Mouse (Mus musculus): Measurements from ENCODE around the gene Glb1l. TPM values are rescaled to one million over a fixed set of nuclear protein-coding genes. Genes with fewer than 3 reads are reported as not detected.

The Glb1l gene
- polyA plus RNA-seq, 1 experiment from 2014 or later: 9.2 TPM

- no peak overlapping the region for H3K4me3 ChIP-seq (ENCODE audit: low read length)
- H3K4me2 ChIP-seq (ENCODE audit: low read depth, low read length): no peak overlapping the region
- H3K9ac ChIP-seq (ENCODE audit: low read depth, low read length): no peak overlapping the region
- H3K4me1 ChIP-seq (ENCODE audit: control insufficient read depth, insufficient read depth, low read length): peaks cover 10% of the 10 kb centered on the region
- peaks cover 21% of the 10 kb centered on the region; the same call in 1 of the 2 replicates for H3K27me3 ChIP-seq (replicated peaks; ENCODE audit: control insufficient read depth, insufficient read depth, low read length)
- H3K27ac ChIP-seq (ENCODE audit: low read length): no peak overlapping the region
- WGBS: 80% methylated on average over 6 of the region's 6 CpGs
- no peak for ATAC-seq
- no peaks in the 10 kb centered on the region for H3K9me3 ChIP-seq (ENCODE audit: control insufficient read depth, low read length)
- no peaks in the 10 kb centered on the region for H3K36me3 ChIP-seq (ENCODE audit: control insufficient read depth, insufficient read depth, low read length)
Observed at GRCm38 (mm10) chr1:75222926-75223325, 12.3 kb upstream of the Glb1l start.

- WGBS: 77% methylated on average over 3 of the region's 3 CpGs
- peaks cover 16% of the 10 kb centered on the region for H3K4me1 ChIP-seq (ENCODE audit: control insufficient read depth, insufficient read depth, low read length)
- H3K27me3 ChIP-seq (replicated peaks; ENCODE audit: control insufficient read depth, insufficient read depth, low read length): peaks cover 21% of the 10 kb centered on the region; the same call in 1 of the 2 replicates
- H3K36me3 ChIP-seq (ENCODE audit: control insufficient read depth, insufficient read depth, low read length): no peaks in the 10 kb centered on the region
- no peak overlapping the region for H3K27ac ChIP-seq (ENCODE audit: low read length)
- no peak overlapping the region for H3K4me3 ChIP-seq (ENCODE audit: low read length)
- no peak for ATAC-seq
- H3K4me2 ChIP-seq (ENCODE audit: low read depth, low read length): no peak overlapping the region
- no peaks in the 10 kb centered on the region for H3K9me3 ChIP-seq (ENCODE audit: control insufficient read depth, low read length)
- H3K9ac ChIP-seq (ENCODE audit: low read depth, low read length): no peak overlapping the region
Observed at GRCm38 (mm10) chr1:75221538-75221937, 10.9 kb upstream of the Glb1l start.

GRCm38 (mm10) chr1:75219531-75219930, 8.9 kb upstream of the Glb1l start, which contains the start of gene Tuba4a:
Gene Tuba4a, minus strand, starts transcription at chr1:75219865.
- Histone ChIP-seq H3K27ac (ENCODE audit: low read length) (peak within 1 kb of the TSS; percentile 80), H3K4me3 (ENCODE audit: low read length) (peak within 1 kb of the TSS; percentile 64), H3K9me3 (ENCODE audit: control insufficient read depth, low read length) (no peaks in the 10 kb centered on the region), H3K4me2 (ENCODE audit: low read depth, low read length) (peak within 1 kb of the TSS; percentile 99), H3K4me1 (ENCODE audit: control insufficient read depth, insufficient read depth, low read length) (peaks cover 23% of the 10 kb centered on the region), H3K9ac (ENCODE audit: low read depth, low read length) (peak within 1 kb of the TSS; percentile 75), H3K27me3 (replicated peaks; ENCODE audit: control insufficient read depth, insufficient read depth, low read length) (peaks cover 21% of the 10 kb centered on the region; the same call in 1 of the 2 replicates), H3K36me3 (ENCODE audit: control insufficient read depth, insufficient read depth, low read length) (0 out of 2 replicates have a peak, but pooled peaks cover 7% of the 10 kb centered on the region)
- ATAC-seq: peak; percentile 52
- under 1% methylated on average over 34 of the region's 34 CpGs for WGBS

GRCm38 (mm10) chr1:75219078-75219477, 8.5 kb upstream of the Glb1l start:
- H3K36me3 ChIP-seq (ENCODE audit: control insufficient read depth, insufficient read depth, low read length): 0 out of 2 replicates have a peak, but pooled peaks cover 8% of the 10 kb centered on the region
- ATAC-seq: peak; percentile 89
- H3K9ac ChIP-seq (ENCODE audit: low read depth, low read length): peak overlapping the region; percentile 75
- peak overlapping the region; percentile 64 for H3K4me3 ChIP-seq (ENCODE audit: low read length)
- H3K9me3 ChIP-seq (ENCODE audit: control insufficient read depth, low read length): no peaks in the 10 kb centered on the region
- peaks cover 21% of the 10 kb centered on the region; the same call in 1 of the 2 replicates for H3K27me3 ChIP-seq (replicated peaks; ENCODE audit: control insufficient read depth, insufficient read depth, low read length)
- H3K27ac ChIP-seq (ENCODE audit: low read length): peak overlapping the region; percentile 80
- WGBS: under 1% methylated on average over 24 of the region's 24 CpGs
- H3K4me1 ChIP-seq (ENCODE audit: control insufficient read depth, insufficient read depth, low read length): peaks cover 26% of the 10 kb centered on the region
- H3K4me2 ChIP-seq (ENCODE audit: low read depth, low read length): peak overlapping the region; percentile 99

- Histone ChIP-seq H3K4me3 (ENCODE audit: low read length) (peak overlapping the region; percentile 64), H3K9me3 (ENCODE audit: control insufficient read depth, low read length) (no peaks in the 10 kb centered on the region), H3K4me2 (ENCODE audit: low read depth, low read length) (peak overlapping the region; percentile 99), H3K27me3 (replicated peaks; ENCODE audit: control insufficient read depth, insufficient read depth, low read length) (peaks cover 21% of the 10 kb centered on the region; the same call in 1 of the 2 replicates), H3K36me3 (ENCODE audit: control insufficient read depth, insufficient read depth, low read length) (peaks cover 15% of the 10 kb centered on the region; the same call in 1 of the 2 replicates), H3K4me1 (ENCODE audit: control insufficient read depth, insufficient read depth, low read length) (peaks cover 32% of the 10 kb centered on the region), H3K27ac (ENCODE audit: low read length) (peak overlapping the region; percentile 80), H3K9ac (ENCODE audit: low read depth, low read length) (peak overlapping the region; percentile 75)
- WGBS: 2% methylated on average over 38 of the region's 38 CpGs
- peak; percentile 39 for ATAC-seq
Observed at GRCm38 (mm10) chr1:75218227-75219001, 7.8 kb upstream of the Glb1l start.

- Histone ChIP-seq H3K4me1 (ENCODE audit: control insufficient read depth, insufficient read depth, low read length) (peaks cover 37% of the 10 kb centered on the region), H3K9me3 (ENCODE audit: control insufficient read depth, low read length) (no peaks in the 10 kb centered on the region), H3K9ac (ENCODE audit: low read depth, low read length) (peak overlapping the region; percentile 75), H3K4me3 (ENCODE audit: low read length) (peak overlapping the region; percentile 64), H3K27me3 (replicated peaks; ENCODE audit: control insufficient read depth, insufficient read depth, low read length) (peaks cover 21% of the 10 kb centered on the region; the same call in 1 of the 2 replicates), H3K36me3 (ENCODE audit: control insufficient read depth, insufficient read depth, low read length) (peaks cover 17% of the 10 kb centered on the region; the same call in 1 of the 2 replicates), H3K4me2 (ENCODE audit: low read depth, low read length) (peak overlapping the region; percentile 99), H3K27ac (ENCODE audit: low read length) (peak overlapping the region; percentile 80)
- 2% methylated on average over 6 of the region's 6 CpGs for WGBS
- ATAC-seq: 0 out of 2 replicates have a peak, but pooled peaks have one; percentile 1
Observed at GRCm38 (mm10) chr1:75217893-75218226, 7.2 kb upstream of the Glb1l start.

GRCm38 (mm10) chr1:75216797-75217585, 6.4 kb upstream of the Glb1l start:
- peak overlapping the region; percentile 99 for H3K4me2 ChIP-seq (ENCODE audit: low read depth, low read length)
- no peak for ATAC-seq

GRCm38 (mm10) chr1:75215785-75216184, 5.2 kb upstream of the Glb1l start:
- no peak for ATAC-seq
- no peaks in the 10 kb centered on the region for H3K9me3 ChIP-seq (ENCODE audit: control insufficient read depth, low read length)
- H3K36me3 ChIP-seq (ENCODE audit: control insufficient read depth, insufficient read depth, low read length): peaks cover 21% of the 10 kb centered on the region
- H3K4me2 ChIP-seq (ENCODE audit: low read depth, low read length): no peak overlapping the region
- H3K4me1 ChIP-seq (ENCODE audit: control insufficient read depth, insufficient read depth, low read length): peaks cover 53% of the 10 kb centered on the region
- 92% methylated on average over 9 of the region's 9 CpGs for WGBS
- peaks cover 19% of the 10 kb centered on the region; the same call in 1 of the 2 replicates for H3K27me3 ChIP-seq (replicated peaks; ENCODE audit: control insufficient read depth, insufficient read depth, low read length)
- H3K27ac ChIP-seq (ENCODE audit: low read length): no peak overlapping the region
- no peak overlapping the region for H3K4me3 ChIP-seq (ENCODE audit: low read length)
- no peak overlapping the region for H3K9ac ChIP-seq (ENCODE audit: low read depth, low read length)

More at GRCm38 (mm10) chr1:75216797-75217585, 6.4 kb upstream of the Glb1l start:
- Histone ChIP-seq H3K36me3 (ENCODE audit: control insufficient read depth, insufficient read depth, low read length) (peaks cover 21% of the 10 kb centered on the region), H3K9ac (ENCODE audit: low read depth, low read length) (peak overlapping the region; percentile 39), H3K27me3 (replicated peaks; ENCODE audit: control insufficient read depth, insufficient read depth, low read length) (peaks cover 21% of the 10 kb centered on the region; the same call in 1 of the 2 replicates), H3K27ac (ENCODE audit: low read length) (peak overlapping the region; percentile 80), H3K4me1 (ENCODE audit: control insufficient read depth, insufficient read depth, low read length) (peaks cover 46% of the 10 kb centered on the region), H3K4me3 (ENCODE audit: low read length) (peak overlapping the region; percentile 64), H3K9me3 (ENCODE audit: control insufficient read depth, low read length) (no peaks in the 10 kb centered on the region)
- 74% methylated on average over 13 of the region's 13 CpGs for WGBS

GRCm38 (mm10) chr1:75214886-75215285, 4.3 kb upstream of the Glb1l start:
- ATAC-seq: no peak
- Histone ChIP-seq H3K4me3 (ENCODE audit: low read length) (no peak overlapping the region), H3K27ac (ENCODE audit: low read length) (peak overlapping the region; percentile 89), H3K4me1 (ENCODE audit: control insufficient read depth, insufficient read depth, low read length) (peaks cover 57% of the 10 kb centered on the region), H3K9ac (ENCODE audit: low read depth, low read length) (no peak overlapping the region), H3K36me3 (ENCODE audit: control insufficient read depth, insufficient read depth, low read length) (peaks cover 21% of the 10 kb centered on the region), H3K27me3 (replicated peaks; ENCODE audit: control insufficient read depth, insufficient read depth, low read length) (peaks cover 11% of the 10 kb centered on the region; the same call in 1 of the 2 replicates), H3K9me3 (ENCODE audit: control insufficient read depth, low read length) (no peaks in the 10 kb centered on the region), H3K4me2 (ENCODE audit: low read depth, low read length) (0 out of 2 replicates have a peak overlapping the region, but pooled peaks have one; percentile 16)
- 55% methylated on average over 5 of the region's 5 CpGs for WGBS
